Mouse (Mus musculus) forebrain, postnatal 0 days (tissue): ENCODE measurements around the gene Kcnip1. TPM values are rescaled to one million over a fixed set of nuclear protein-coding genes. Genes with fewer than 3 reads are reported as not detected.

Experiments used
- ATAC-seq: fragments of 200-750 bp; cut with Nextera tagmentation; 2 replicates; pipeline ENCODE4 v1.8.0; 2017; ENCODE audit warnings: mild to moderate bottlenecking, moderate library complexity
- DNase-seq: peaks from one replicate; pipeline ENCODE4 v3.0.0-alpha.2; 2015
- H3K27ac ChIP-seq: fragments of 300-500 bp; sonication (generic); 2 replicates; pipeline ENCODE4 v1.5.1; 2014; ENCODE audit warnings: low read depth, mild to moderate bottlenecking, antibody characterized with exemption, low read length, moderate library complexity, mixed read lengths
- H3K27me3 ChIP-seq: fragments of 300-500 bp; sonication (generic); 2 replicates; pipeline ENCODE4 v1.6.1; 2014; ENCODE audit warnings: mild to moderate bottlenecking, low read length, mixed read lengths; ENCODE audit not compliant: insufficient read depth
- H3K36me3 ChIP-seq: fragments of 300-500 bp; sonication (generic); 2 replicates; pipeline ENCODE4 v1.6.1; 2014; ENCODE audit warnings: mild to moderate bottlenecking, moderate library complexity; ENCODE audit not compliant: insufficient read depth
- H3K4me1 ChIP-seq: fragments of 300-500 bp; sonication (generic); 2 replicates; pipeline ENCODE4 v1.6.1; 2014; ENCODE audit warnings: antibody characterized with exemption; ENCODE audit not compliant: insufficient read depth
- H3K4me2 ChIP-seq: fragments of 300-500 bp; sonication (generic); 2 replicates; pipeline ENCODE4 v1.6.1; 2014; ENCODE audit warnings: low read depth, mild to moderate bottlenecking, moderate library complexity
- H3K4me3 ChIP-seq: fragments of 300-500 bp; sonication (generic); 2 replicates; pipeline ENCODE4 v1.5.1; 2014; ENCODE audit warnings: low read depth, low read length, mixed read lengths
- H3K9ac ChIP-seq: fragments of 300-500 bp; sonication (generic); 2 replicates; pipeline ENCODE4 v1.6.1; 2014; ENCODE audit warnings: mild to moderate bottlenecking
- H3K9me3 ChIP-seq: fragments of 300-500 bp; sonication (generic); 2 replicates; pipeline ENCODE4 v1.6.1; 2016; ENCODE audit warnings: low read length
- CTCF ChIP-seq: sonication (generic); IDR thresholded peaks from 2 replicates; pipeline ENCODE4 v1.5.1; 2016; ENCODE audit warnings: antibody characterized with exemption, control low read depth, low read depth
- WGBS: fragments of 180-500 bp; shearing (Covaris S2); extraction: QIAGEN DNeasy Blood & Tissue Kit; methylation state at CpG from one replicate; pipeline ENCODE4 v1.1.7; 2014; 5-methylcytosine and 5-hydroxymethylcytosine counted together
- polyA plus RNA-seq: library from polyadenylated mRNA; unstranded; fragments of >200 nt; fragmentation: Nextera tagmentation; extraction: Ambion mirVana; gene quantifications from 2 replicates; pipeline ENCODE4 v1.2.1, GENCODE M21; 2015
- total RNA-seq: library from RNA; depleted of rRNA; stranded (reverse); fragments of >200 nt; gene quantifications from 2 replicates; pipeline ENCODE4 v1.2.3, GENCODE M21; 2014

Kcnip1 gene
- total and polyA plus RNA-seq, 2 experiments from 2014 or later: 91.0 to 92.6 TPM

- Histone ChIP-seq H3K36me3 (no peaks in the 10 kb centered on the region), H3K9me3 (no peaks in the 10 kb centered on the region), H3K4me2 (no peak overlapping the region), H3K4me3 (no peak overlapping the region), H3K27me3 (no peaks in the 10 kb centered on the region), H3K9ac (no peak overlapping the region), H3K4me1 (no peaks in the 10 kb centered on the region), H3K27ac (no peak overlapping the region)
- ATAC-seq: no peak
- DNase-seq: no peak
- TF ChIP-seq CTCF: no peak
- WGBS: 83% methylated on average over 4 of the region's 4 CpGs
Observed at GRCm38 (mm10) chr11:33885981-33886380, 107.0 kb downstream of the Kcnip1 start.

- no peaks in the 10 kb centered on the region for H3K27me3 ChIP-seq
- WGBS: 82% methylated on average over 5 of the region's 5 CpGs
- no peak overlapping the region for H3K9ac ChIP-seq
- no peaks in the 10 kb centered on the region for H3K4me1 ChIP-seq
- H3K4me2 ChIP-seq: no peak overlapping the region
- no peaks in the 10 kb centered on the region for H3K9me3 ChIP-seq
- no peak overlapping the region for H3K4me3 ChIP-seq
- ATAC-seq (no peak), DNase-seq (no peak)
- H3K27ac ChIP-seq: no peak overlapping the region
- TF ChIP-seq CTCF: no peak
- H3K36me3 ChIP-seq: no peaks in the 10 kb centered on the region
Observed at GRCm38 (mm10) chr11:33882731-33883328, 110.1 kb downstream of the Kcnip1 start.

DNA sequence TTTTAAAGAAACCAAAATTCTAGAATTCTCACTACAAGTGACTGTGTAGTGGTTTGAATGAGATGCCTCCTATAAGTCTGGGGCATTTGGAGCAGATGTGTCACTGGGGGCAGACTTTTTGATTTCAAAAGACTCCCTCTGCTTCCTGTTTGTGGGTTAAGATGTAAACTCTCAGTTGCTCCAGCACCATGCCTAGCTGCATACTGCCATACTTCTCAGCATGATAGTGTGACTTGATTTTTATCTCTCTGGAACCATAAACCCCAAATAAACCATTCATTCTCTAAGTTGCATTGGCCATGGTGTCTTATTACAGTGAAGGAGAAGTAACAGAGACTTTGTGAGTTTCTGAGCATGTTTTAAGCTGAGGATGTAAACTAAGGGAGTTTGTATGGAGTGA, 118.0 kb downstream of the Kcnip1 start:
- ATAC-seq: no peak
- H3K4me2 ChIP-seq: no peak overlapping the region
- no peaks in the 10 kb centered on the region for H3K4me1 ChIP-seq
- TF ChIP-seq CTCF: no peak
- no peak overlapping the region for H3K27ac ChIP-seq
- H3K4me3 ChIP-seq: no peak overlapping the region
- no peak for DNase-seq
- H3K9me3 ChIP-seq: no peaks in the 10 kb centered on the region
- no peak overlapping the region for H3K9ac ChIP-seq
- H3K27me3 ChIP-seq: no peaks in the 10 kb centered on the region
- H3K36me3 ChIP-seq: no peaks in the 10 kb centered on the region

- DNase-seq (no peak), ATAC-seq (no peak)
- Histone ChIP-seq H3K4me3 (no peak overlapping the region), H3K9me3 (no peaks in the 10 kb centered on the region), H3K36me3 (no peaks in the 10 kb centered on the region), H3K27me3 (no peaks in the 10 kb centered on the region), H3K4me1 (no peaks in the 10 kb centered on the region), H3K27ac (no peak overlapping the region), H3K4me2 (no peak overlapping the region), H3K9ac (no peak overlapping the region)
- 63% methylated on average over 10 of the region's 10 CpGs for WGBS
- TF ChIP-seq CTCF: no peak
Observed at GRCm38 (mm10) chr11:33873071-33873781, 119.7 kb downstream of the Kcnip1 start.

DNA sequence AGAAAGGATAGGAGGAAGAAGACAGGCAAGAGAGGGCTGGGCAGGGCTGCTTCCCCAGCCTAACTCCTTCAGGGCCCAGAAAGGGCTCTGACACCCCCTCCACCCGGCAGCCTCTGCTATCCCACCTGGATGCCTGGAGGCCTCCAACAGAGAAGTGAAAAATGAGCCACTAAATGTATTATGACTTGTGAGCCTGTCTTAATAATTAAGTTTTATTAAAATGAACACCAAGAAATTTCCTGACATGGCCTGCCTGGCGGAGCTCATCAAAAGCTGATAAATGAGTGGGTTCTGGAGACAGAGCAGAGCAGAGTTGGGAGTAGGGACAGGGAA, 120.3 kb downstream of the Kcnip1 start:
- H3K4me3 ChIP-seq: no peak overlapping the region
- DNase-seq (no peak), ATAC-seq (no peak)
- H3K9ac ChIP-seq: no peak overlapping the region
- H3K4me1 ChIP-seq: no peaks in the 10 kb centered on the region
- no peaks in the 10 kb centered on the region for H3K27me3 ChIP-seq
- H3K4me2 ChIP-seq: no peak overlapping the region
- no peaks in the 10 kb centered on the region for H3K9me3 ChIP-seq
- WGBS: 71% methylated on average over 2 of the region's 2 CpGs
- no peak overlapping the region for H3K27ac ChIP-seq
- no peaks in the 10 kb centered on the region for H3K36me3 ChIP-seq
- TF ChIP-seq CTCF: no peak

DNA sequence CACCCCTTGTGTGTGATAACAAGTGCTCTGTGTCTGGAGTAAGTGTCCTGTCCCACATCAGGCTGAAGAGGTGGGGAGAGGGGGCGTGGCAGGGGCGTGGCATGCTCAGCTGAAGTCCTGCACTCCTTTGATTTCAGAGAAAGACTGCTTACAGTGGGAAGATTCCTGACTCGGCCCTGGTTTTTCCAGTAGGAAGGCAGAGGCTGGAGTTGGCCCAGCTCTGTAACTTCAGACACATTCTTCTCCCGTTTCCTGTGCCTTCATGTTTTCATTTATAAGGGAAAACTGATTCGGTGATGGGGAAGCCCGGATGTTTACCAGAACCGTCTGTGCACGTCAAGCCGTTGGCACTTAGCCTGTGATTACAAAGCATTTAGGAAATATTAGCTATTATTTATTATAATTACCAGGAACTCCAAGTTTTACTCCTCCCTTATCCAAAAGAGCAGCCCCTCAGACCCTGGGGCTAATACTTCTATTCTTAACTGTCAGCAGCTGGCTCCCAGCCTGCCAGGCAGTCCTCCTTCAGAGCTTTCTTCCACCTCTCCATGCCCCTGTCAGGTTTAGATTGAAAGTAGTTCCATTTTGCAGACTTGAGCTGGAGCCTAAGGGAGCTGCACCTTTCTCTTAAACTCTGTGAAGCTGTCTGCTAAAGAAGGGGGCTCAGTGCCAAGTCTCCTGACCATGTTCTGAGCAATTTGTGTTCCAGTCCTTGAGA, 120.8 kb downstream of the Kcnip1 start:
- Histone ChIP-seq H3K4me3 (no peak overlapping the region), H3K9me3 (no peaks in the 10 kb centered on the region), H3K4me1 (no peaks in the 10 kb centered on the region), H3K27ac (no peak overlapping the region), H3K9ac (no peak overlapping the region), H3K36me3 (no peaks in the 10 kb centered on the region), H3K27me3 (no peaks in the 10 kb centered on the region), H3K4me2 (no peak overlapping the region)
- ATAC-seq (no peak), DNase-seq (no peak)
- WGBS: 33% methylated on average over 9 of the region's 9 CpGs
- no peak for TF ChIP-seq CTCF

GRCm38 (mm10) chr11:33870246-33870645, 122.7 kb downstream of the Kcnip1 start:
- Histone ChIP-seq H3K4me3 (no peak overlapping the region), H3K27ac (no peak overlapping the region), H3K4me2 (no peak overlapping the region), H3K4me1 (no peaks in the 10 kb centered on the region), H3K9me3 (no peaks in the 10 kb centered on the region), H3K9ac (no peak overlapping the region), H3K36me3 (no peaks in the 10 kb centered on the region), H3K27me3 (no peaks in the 10 kb centered on the region)
- TF ChIP-seq CTCF: no peak
- 96% methylated on average over 2 of the region's 2 CpGs for WGBS
- no peak for DNase-seq
- ATAC-seq: no peak
